Mouse (Mus musculus): Measurements from ENCODE around the gene Scarf1.
"Not testable (repeated sequence)": the region's sequence is repeated elsewhere in the genome, so short reads cannot be mapped to it uniquely, and the experiment has no call there.

The Scarf1 gene

DNA sequence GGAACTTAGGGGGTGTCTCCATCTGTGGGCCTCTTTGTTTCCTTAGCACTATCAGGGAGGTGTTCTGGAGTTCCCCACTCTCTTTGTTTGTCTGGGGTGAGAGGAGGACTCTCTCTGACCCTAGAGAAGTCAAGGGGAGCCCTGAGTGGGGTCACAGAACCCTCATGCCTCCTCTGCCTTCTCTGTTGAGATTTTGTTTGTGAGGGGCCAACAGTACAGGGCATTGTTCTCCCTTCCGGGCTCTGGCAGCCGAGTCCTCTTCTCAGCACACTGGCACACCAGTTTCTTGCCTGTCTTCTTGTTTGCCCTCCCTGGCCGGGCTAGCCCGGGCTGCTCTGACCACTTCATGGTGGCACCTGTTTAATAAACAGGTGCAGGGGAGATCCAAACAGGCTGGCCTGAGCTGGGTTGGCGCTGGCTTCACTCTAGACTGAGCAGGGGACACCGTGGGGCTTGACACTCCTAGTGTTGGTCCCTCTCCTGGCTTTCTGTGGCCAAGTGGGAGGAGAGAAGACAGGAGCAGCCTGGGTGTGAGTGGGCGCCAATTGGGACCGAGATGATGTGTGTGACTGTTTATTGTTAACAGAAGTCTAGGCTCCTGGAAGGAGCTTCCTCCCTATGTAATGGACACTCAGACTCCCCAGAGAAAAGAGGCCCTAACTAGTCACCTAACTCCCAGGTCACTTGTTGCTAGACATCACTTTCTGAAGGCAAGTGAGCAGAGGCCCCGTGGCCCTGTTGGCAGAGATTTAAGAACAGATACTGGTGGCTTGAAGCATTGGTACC lies 25.0 kb downstream of the Scarf1 start:
- DNase-seq = no peak

- DNase-seq = no peak
Observed at GRCm38 (mm10) chr11:75538970-75539299, 25.6 kb downstream of the Scarf1 start.

DNA sequence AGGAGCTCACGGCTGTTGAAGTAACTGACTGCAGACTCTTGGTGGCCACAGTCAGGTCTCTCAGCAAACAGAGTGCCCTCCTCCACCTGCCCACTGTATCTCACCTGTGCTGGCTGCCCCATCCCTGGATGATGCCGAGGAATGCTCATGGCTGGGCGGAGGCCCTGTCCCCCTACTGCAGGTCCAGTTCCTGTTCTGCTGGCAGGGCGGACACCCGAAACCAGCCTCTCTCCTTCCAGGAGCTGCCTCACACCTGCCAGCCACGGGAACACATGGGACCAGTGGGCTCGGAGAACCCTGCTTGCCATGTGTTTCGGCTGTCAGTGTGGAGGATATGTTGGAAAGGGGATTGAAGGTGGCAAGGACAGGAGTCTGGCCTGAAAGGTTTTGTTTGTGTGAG lies 26.9 kb downstream of the Scarf1 start:
- no peak for DNase-seq

DNA sequence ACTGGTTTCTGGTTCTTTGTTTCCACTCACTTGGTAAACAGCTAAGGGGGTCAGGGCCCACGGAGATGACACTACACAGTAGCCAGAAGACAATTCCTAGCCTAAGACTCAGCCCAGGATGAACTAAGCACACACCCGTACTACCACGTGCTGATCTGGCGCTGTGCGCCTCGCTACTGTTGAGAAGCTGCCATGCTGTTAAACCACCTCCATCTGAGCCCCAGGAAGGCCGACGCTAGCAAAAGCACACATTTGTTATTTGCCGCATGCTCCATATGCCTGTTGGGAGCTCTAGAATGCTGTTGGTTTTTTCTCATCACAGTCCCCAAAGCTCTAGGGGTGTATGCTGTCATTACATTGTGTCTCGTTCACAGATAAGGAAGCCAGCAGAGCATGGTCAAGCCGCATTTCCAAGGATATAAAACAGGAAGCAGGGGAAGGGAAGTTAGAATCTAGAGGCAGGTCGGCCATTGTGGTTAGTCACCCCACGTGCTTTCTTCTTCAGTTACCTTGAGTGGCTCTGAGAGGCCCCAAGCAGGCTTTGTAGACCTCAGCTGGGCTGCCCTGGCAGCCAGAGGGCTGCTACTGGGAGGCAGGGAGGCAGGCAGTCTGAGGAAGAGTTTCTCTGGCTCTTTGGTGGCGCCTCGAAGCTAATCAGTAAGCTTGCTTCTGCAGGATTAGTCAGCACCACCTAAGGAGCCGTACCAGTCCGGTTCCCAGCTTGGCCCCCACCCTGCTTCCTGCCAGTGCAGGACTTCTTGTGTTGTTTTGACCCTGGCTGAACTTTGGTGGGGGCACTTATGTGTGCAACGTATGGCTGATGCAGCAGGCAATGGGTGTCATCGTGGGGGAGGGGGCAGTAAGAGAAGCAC lies 27.6 kb downstream of the Scarf1 start:
- no peak for DNase-seq

DNA sequence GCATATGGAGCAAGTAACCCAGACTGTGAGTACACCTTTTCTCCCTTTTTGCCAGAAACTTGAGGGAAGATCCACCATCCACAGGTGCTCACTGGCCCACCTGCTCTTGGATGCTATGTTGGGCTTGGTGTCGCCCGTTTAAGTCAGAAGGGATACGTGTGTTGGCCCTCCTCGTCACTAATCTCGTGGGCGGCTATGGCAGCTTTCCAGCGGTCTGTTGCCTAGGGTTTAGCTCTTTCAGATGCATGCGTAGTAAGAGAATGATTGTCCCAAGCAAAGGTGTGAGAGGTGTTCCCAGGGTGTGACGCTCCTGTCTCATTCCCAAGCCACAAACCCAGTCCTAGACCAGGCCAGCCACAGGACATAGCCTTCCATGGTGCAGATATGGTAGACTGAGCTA lies 31.4 kb downstream of the Scarf1 start:
- DNase-seq = no peak

DNA sequence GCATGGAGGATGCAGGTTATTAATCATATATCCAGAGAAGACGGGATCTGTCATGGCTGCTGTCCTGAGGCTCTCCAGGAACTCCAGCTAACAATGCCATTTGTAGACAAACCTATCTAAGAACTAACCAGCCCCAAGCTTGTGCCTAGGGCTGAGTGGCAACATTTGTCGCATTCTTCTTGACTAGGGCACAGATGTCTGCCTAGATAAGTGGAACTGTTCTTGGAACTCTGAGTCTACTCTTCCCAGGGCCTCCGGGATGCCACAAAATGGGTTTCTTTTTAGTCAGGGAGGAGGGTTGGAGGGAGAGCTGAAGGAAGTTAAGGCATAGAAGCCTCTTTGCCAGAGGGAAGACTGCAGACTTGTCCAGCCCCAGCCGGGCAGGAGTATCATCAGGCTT lies 32.7 kb downstream of the Scarf1 start:
- DNase-seq = no peak

GRCm38 (mm10) chr11:75549658-75550111 lies 36.3 kb downstream of the Scarf1 start:
- DNase-seq = peak; percentile 54 to 67

- no peak for DNase-seq
Observed at GRCm38 (mm10) chr11:75550200-75550946, 37.0 kb downstream of the Scarf1 start.

DNA sequence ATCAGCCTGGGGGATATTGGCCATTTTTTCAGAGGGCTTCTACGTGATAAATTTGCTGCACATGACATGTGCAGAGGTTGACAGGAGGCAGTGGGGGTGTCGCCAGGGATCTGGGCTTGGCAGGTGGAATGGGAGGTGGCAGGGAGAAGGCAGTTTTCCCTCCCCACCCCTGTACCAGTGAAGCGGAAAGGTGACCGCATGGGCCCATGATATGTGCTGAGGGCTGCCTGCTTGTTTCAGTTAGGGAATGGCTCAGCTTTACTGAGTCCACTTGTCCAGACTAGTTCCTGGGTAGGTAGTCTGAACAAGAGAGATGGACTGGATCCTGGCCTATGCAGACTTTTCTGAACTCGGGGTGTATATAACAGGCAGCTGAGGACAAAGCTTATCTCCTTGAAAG lies 38.0 kb downstream of the Scarf1 start:
- DNase-seq = peak; percentile 63 to 78

- no peak for DNase-seq
Observed at GRCm38 (mm10) chr11:75551961-75552441, 38.7 kb downstream of the Scarf1 start.

DNA sequence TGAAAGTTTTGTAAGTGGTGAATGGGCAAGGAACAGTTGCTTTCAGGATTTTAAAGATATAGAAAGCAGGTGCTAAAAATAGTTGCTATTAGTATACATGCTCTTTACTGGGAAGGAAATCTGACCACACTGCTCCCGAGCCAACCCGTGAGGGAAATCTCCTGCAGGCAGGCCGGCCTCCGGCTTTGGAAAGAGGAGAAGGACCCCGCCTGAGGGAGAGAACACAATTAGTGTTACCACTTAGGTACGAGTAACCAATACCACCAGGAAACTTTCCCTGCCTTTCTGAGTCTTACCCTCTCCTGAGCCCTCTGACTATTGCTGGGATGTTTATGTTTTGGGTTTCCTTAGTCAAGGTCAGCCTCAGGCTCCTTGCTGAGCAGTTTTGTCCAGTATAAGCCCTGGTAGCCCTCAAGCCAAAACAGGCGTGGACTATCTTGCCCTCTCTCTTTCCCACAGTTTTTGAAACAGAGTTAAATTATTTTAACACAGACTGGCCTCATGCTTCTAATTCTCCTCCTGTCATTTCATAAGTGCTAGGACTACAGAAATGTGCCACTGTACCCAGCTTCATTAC lies 39.7 kb downstream of the Scarf1 start:
- no peak for DNase-seq

- not testable (repeated sequence) for DNase-seq
Observed at GRCm38 (mm10) chr11:75556006-75556405, 42.7 kb downstream of the Scarf1 start.

DNA sequence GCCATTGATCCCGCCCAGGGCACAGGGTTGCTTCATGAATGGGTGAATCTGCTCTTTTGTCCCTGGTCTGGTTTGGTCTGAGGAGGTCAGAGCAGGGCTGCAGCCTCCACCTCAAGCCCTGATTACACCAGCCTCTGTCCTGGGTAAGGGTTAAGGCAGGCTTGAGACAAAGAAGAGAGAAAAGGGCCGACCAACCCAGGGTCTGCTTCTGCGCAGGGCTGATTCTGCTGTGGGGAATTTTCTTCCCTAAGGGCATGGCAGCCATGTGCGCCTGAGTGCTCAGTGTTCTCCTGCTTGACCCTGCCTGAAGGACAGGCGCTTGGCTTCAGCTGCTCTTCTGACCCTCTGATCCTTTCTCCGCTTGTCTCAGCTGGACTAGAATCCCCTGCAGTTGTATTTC lies 43.8 kb downstream of the Scarf1 start:
- no peak for DNase-seq

DNA sequence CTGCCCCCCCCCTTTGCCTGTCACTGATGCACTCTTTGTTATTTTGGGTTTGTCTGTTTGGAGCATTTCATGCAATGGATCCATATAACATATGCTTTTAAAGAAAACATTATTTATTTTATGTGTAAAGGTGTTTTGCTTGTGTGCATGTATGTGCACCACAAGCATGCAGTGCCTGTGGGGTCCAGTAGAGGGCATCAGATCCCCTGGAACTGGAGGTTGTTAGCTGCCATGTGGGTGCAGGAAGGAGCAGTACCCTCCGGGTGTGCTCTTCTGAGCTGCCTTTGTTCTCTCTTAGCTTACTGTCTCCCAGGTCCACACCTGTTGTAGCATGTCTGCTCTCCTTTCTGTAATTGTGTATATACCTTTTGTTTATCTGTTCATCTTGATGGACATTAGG lies 44.8 kb downstream of the Scarf1 start:
- no peak for DNase-seq

DNA sequence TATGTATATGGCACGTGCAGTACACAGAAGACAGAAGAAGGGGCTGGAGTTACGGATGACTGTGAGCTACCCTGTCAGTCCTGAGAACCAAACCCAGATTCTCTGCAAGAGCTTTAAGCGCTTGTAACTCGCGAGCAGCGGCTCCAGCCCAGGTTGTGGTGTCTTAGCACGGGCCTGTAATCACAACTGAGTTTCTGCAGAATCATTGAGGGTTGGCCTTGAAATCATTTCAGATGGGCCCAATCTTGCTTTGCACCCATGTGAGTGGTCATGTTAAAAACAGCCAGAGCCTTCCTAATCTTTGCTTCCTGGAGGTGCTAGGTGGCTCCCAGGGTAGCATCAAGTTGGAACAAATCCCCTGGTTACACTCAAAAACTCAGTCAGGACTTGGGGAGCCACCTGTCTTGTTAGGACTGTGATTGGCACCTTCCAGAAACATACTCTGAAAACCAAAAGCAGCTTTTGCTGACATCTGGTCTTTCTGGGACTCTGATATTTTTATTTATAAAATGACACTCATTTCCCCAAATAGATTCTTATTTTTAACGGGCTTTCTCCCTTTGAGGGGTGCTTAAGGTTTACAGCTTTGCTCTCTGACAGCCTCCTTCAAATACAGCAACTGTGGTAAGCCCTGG lies 46.6 kb downstream of the Scarf1 start:
- no peak for DNase-seq

DNA sequence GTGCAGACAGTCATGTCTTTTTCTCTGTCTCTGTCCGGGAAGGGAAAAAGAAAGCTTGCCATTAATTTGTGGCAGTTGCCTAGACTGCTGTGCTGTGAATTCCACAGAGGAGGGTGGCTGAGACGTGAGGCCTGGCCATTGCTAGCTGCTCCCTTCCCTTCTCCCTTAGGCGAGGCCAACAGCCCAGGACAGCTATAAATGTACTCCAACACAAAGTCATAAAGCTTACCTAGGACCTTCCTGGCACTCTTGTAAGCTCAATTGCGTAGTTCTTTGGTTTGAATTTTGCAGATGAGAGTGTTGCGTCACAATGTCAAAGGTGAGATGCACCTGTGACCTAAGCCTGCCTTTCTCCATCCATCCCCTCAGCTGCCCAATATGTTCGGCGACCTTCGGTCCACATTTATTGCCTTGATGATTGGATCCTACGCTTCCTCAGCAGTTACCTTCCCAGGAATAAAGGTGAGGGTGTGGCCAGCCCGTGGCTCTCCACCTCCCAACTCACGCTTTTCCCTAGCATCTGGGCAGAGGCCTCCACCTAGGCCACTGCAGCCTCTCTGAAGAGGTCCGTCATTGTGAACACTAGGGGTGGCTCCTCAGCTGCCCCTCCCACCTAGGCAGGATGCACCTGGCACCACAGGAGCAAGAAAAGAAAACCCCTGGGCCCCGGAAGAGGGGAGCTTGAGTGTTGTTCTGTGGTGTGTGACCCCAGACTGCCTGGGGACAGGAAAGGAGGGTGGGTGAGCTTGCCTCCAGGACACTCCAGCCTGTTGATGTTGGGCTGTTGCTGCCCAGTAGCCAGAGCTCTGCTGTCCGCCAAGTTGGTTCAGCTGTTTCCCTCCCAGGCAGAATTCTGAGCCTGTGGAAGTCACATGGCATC lies 47.4 kb downstream of the Scarf1 start:
- no peak for DNase-seq

GRCm38 (mm10) chr11:75561410-75561791 lies 48.1 kb downstream of the Scarf1 start:
- no peak for DNase-seq

DNA sequence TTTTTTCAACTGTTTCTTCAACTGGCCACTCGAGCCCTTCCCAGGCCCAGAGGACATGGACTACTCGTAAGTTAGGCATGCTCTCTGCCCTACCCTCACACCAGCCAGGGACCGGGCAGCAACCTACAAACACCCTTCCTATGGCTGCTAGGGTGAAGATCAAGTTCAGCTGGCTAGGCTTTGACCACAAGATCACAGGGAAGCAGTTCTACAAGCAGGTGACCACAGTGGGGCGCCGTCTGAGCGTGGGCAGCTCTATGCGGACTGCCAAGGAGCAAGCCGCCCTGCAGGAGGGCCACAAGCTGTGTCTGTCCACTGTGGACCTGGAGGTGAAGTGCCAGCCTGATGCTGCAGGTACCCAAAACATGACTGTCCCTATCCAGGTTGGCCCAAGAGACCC lies 49.5 kb downstream of the Scarf1 start:
- DNase-seq = no peak

- DNase-seq = no peak
Observed at GRCm38 (mm10) chr11:75563851-75564548, 50.7 kb downstream of the Scarf1 start.

DNA sequence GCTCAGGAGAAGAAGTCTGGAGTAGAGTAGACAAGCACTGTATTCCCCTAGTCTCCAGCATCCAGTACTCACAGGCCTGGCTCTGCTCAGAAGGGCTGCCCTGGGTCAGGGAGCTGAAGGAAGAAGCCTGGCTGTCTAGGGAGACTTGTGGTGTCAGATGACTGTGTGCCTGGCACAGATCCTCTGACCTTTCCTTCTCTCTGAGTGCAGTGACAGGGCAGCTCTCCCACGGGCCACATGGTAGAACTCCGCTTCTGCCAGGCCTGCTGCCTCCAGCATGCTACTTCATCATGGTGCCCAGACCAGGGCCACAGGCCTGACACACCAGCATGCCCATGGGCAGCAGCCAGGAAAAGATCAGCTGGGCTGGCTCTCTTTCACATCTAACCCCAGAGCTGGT lies 52.5 kb downstream of the Scarf1 start:
- peak in 1 of 2 experiments; percentile 36 for DNase-seq
